Mouse (Mus musculus) MEL (cell line): Measurements from ENCODE around the gene Gm20715. TPM values are rescaled to one million over a fixed set of nuclear protein-coding genes. Genes with fewer than 3 reads are reported as not detected.

Experiments used
- DNase-seq: peaks from one replicate; pipeline ENCODE4 v3.0.0; 2011; ENCODE audit warnings: low read depth, low spot score
- H3K27ac ChIP-seq: 2 replicates; pipeline ENCODE4 v1.5.1; 2012; ENCODE audit warnings: low read depth, mild to moderate bottlenecking, control low read depth, low read length, moderate library complexity; ENCODE audit not compliant: control insufficient read depth
- H3K27me3 ChIP-seq, 2 experiments: fragments of 150-350 bp in 1 of 2; sonication (generic) in 1 of 2; 2 replicates each; pipeline ENCODE4 v1.6.1; 2012; ENCODE audit warnings: low read length in 2 of 2, mild to moderate bottlenecking in 2 of 2, improper control_type of control experiment in 1 of 2, moderate library complexity in 1 of 2; ENCODE audit not compliant: insufficient read depth in 2 of 2, control insufficient read depth in 1 of 2
- H3K36me3 ChIP-seq, 2 experiments: 2 replicates each; pipeline ENCODE4 v1.6.1; 2012 to 2014; ENCODE audit warnings: low read length in 2 of 2, improper control_type of control experiment in 1 of 2, inconsistent platforms in 1 of 2, mild to moderate bottlenecking in 1 of 2; ENCODE audit not compliant: insufficient read depth in 2 of 2, control insufficient read depth in 1 of 2
- H3K4me1 ChIP-seq, 2 experiments: fragments of 150-350 bp in 1 of 2; sonication (generic) in 1 of 2; 2 replicates each; pipeline ENCODE4 v1.6.1; 2012; ENCODE audit warnings: low read length in 2 of 2, improper control_type of control experiment in 1 of 2, mild to moderate bottlenecking in 1 of 2; ENCODE audit not compliant: insufficient read depth in 2 of 2, control insufficient read depth in 1 of 2
- H3K4me3 ChIP-seq, 2 experiments: fragments of 150-350 bp in 1 of 2; sonication (generic) in 1 of 2; 2 replicates each; pipeline ENCODE4 v1.5.1; 2012; ENCODE audit warnings: low read depth in 2 of 2, low read length in 2 of 2, mild to moderate bottlenecking in 2 of 2, moderate library complexity in 2 of 2, control low read depth in 1 of 2, improper control_type of control experiment in 1 of 2; ENCODE audit not compliant: control insufficient read depth in 1 of 2, insufficient read depth in 1 of 2
- H3K79me2 ChIP-seq: 2 replicates; pipeline ENCODE4 v1.6.1; 2012; ENCODE audit warnings: mild to moderate bottlenecking, low read length, moderate library complexity; ENCODE audit not compliant: control insufficient read depth, poor library complexity, insufficient read depth
- H3K9ac ChIP-seq: 2 replicates; pipeline ENCODE4 v1.6.1; 2012; ENCODE audit warnings: low read depth, mild to moderate bottlenecking, control low read depth, low read length, moderate library complexity; ENCODE audit not compliant: control insufficient read depth, poor library complexity, severe bottlenecking
- H3K9me3 ChIP-seq: fragments of 150-350 bp; sonication (generic); replicated peaks from 2 replicates; pipeline ENCODE4 v1.6.1; 2012; ENCODE audit warnings: mild to moderate bottlenecking, low read length, improper control_type of control experiment, moderate library complexity; ENCODE audit not compliant: insufficient read depth
- BHLHE40 ChIP-seq: IDR thresholded peaks from 2 replicates; pipeline ENCODE4 v1.6.1; 2012; ENCODE audit warnings: low read depth, mild to moderate bottlenecking, inconsistent platforms, low read length, improper control_type of control experiment, borderline replicate concordance
- CHD2 ChIP-seq: IDR thresholded peaks from 2 replicates; pipeline ENCODE4 v1.6.1; 2011; ENCODE audit warnings: low read length, improper control_type of control experiment
- CTCF ChIP-seq, 3 experiments: IDR thresholded peaks in 2 of 3; conservative IDR thresholded peaks in 1 of 3; 2 replicates each; pipeline ENCODE4 v1.5.1; 2011 to 2012; ENCODE audit warnings: low read length in 3 of 3, low read depth in 2 of 3, mild to moderate bottlenecking in 2 of 3, improper control_type of control experiment in 1 of 3, inconsistent platforms in 1 of 3, mixed read lengths in 1 of 3, moderate library complexity in 1 of 3; ENCODE audit not compliant: control insufficient read depth in 1 of 3, insufficient read depth in 1 of 3, poor library complexity in 1 of 3, severe bottlenecking in 1 of 3
- ELF1 ChIP-seq: IDR thresholded peaks from 2 replicates; pipeline ENCODE4 v1.6.1; 2014; ENCODE audit warnings: low read depth, mild to moderate bottlenecking, inconsistent platforms, low read length, improper control_type of control experiment, moderate library complexity
- ETS1 ChIP-seq: IDR thresholded peaks from 2 replicates; pipeline ENCODE4 v1.6.1; 2012; ENCODE audit warnings: low read depth, mild to moderate bottlenecking, inconsistent platforms, low read length, improper control_type of control experiment, moderate library complexity
- GABPA ChIP-seq: IDR thresholded peaks from 2 replicates; pipeline ENCODE4 v1.6.1; 2012; ENCODE audit warnings: low read depth, mild to moderate bottlenecking, inconsistent platforms, low read length, improper control_type of control experiment, moderate library complexity
- GATA1 ChIP-seq: IDR thresholded peaks from 2 replicates; pipeline ENCODE4 v1.6.1; 2011; ENCODE audit warnings: low read depth, low read length, improper control_type of control experiment
- HCFC1 ChIP-seq: IDR thresholded peaks from 2 replicates; pipeline ENCODE4 v1.6.1; 2012; ENCODE audit warnings: low read depth, mild to moderate bottlenecking, inconsistent platforms, low read length, improper control_type of control experiment, moderate library complexity
- JUND ChIP-seq: IDR thresholded peaks from 2 replicates; pipeline ENCODE4 v1.6.1; 2011; ENCODE audit warnings: low read depth, mild to moderate bottlenecking, improper control_type of control experiment, low read length
- KAT2A ChIP-seq: conservative IDR thresholded peaks from 2 replicates; pipeline ENCODE4 v1.6.1; 2012; ENCODE audit warnings: low read depth, low read length, improper control_type of control experiment, inconsistent platforms
- MAX ChIP-seq: IDR thresholded peaks from 2 replicates; pipeline ENCODE4 v1.6.1; 2011; ENCODE audit warnings: low read length, improper control_type of control experiment
- MAZ ChIP-seq: IDR thresholded peaks from 2 replicates; pipeline ENCODE4 v1.6.1; 2012; ENCODE audit warnings: low read depth, mild to moderate bottlenecking, inconsistent platforms, low read length, improper control_type of control experiment
- MXI1 ChIP-seq: IDR thresholded peaks from 2 replicates; pipeline ENCODE4 v1.6.1; 2011; ENCODE audit warnings: mild to moderate bottlenecking, low read depth, low read length, improper control_type of control experiment
- NELFE ChIP-seq: IDR thresholded peaks from 2 replicates; pipeline ENCODE4 v1.6.1; 2011; ENCODE audit warnings: low read depth, low read length, improper control_type of control experiment
- NRF1 ChIP-seq: IDR thresholded peaks from 2 replicates; pipeline ENCODE4 v1.6.1; 2014; ENCODE audit warnings: low read depth, mild to moderate bottlenecking, inconsistent platforms, low read length, improper control_type of control experiment, moderate library complexity; ENCODE audit not compliant: poor library complexity, insufficient read depth, severe bottlenecking
- POLR2A ChIP-seq, 2 experiments: IDR thresholded peaks; 2 replicates each; pipeline ENCODE4 v1.6.1; 2011 to 2012; ENCODE audit warnings: low read length in 2 of 2, mild to moderate bottlenecking in 2 of 2, control low read depth in 1 of 2, improper control_type of control experiment in 1 of 2, low read depth in 1 of 2, moderate library complexity in 1 of 2; ENCODE audit not compliant: control insufficient read depth in 1 of 2, insufficient read depth in 1 of 2, poor library complexity in 1 of 2
- RAD21 ChIP-seq: IDR thresholded peaks from 2 replicates; pipeline ENCODE4 v1.6.1; 2011; ENCODE audit warnings: mild to moderate bottlenecking, low read depth, low read length, improper control_type of control experiment
- RCOR1 ChIP-seq: IDR thresholded peaks from 2 replicates; pipeline ENCODE4 v1.6.1; 2012; ENCODE audit warnings: low read depth, mild to moderate bottlenecking, inconsistent platforms, low read length, improper control_type of control experiment
- SIN3A ChIP-seq: IDR thresholded peaks from 2 replicates; pipeline ENCODE4 v1.6.1; 2012; ENCODE audit warnings: low read length, improper control_type of control experiment, inconsistent platforms
- SMC3 ChIP-seq: IDR thresholded peaks from 2 replicates; pipeline ENCODE4 v1.6.1; 2011; ENCODE audit warnings: low read depth, low read length, improper control_type of control experiment
- TCF12 ChIP-seq: IDR thresholded peaks from 2 replicates; pipeline ENCODE4 v1.6.1; 2014; ENCODE audit warnings: low read depth, mild to moderate bottlenecking, inconsistent platforms, low read length, improper control_type of control experiment, moderate library complexity
- UBTF ChIP-seq: IDR thresholded peaks from 2 replicates; pipeline ENCODE4 v1.6.1; 2012; ENCODE audit warnings: low read depth, mild to moderate bottlenecking, inconsistent platforms, low read length, improper control_type of control experiment, moderate library complexity, borderline replicate concordance; ENCODE audit not compliant: insufficient read depth
- USF1 ChIP-seq: IDR thresholded peaks from 2 replicates; pipeline ENCODE4 v1.6.1; 2014; ENCODE audit warnings: low read depth, mild to moderate bottlenecking, inconsistent platforms, low read length, improper control_type of control experiment, moderate library complexity
- USF2 ChIP-seq, 2 experiments: IDR thresholded peaks; 2 replicates each; pipeline ENCODE4 v1.6.1; 2011 to 2012; ENCODE audit warnings: improper control_type of control experiment in 2 of 2, low read length in 2 of 2, borderline replicate concordance in 1 of 2, inconsistent platforms in 1 of 2, low read depth in 1 of 2, mild to moderate bottlenecking in 1 of 2; ENCODE audit not compliant: insufficient read depth in 1 of 2
- ZC3H11A ChIP-seq: IDR thresholded peaks from 2 replicates; pipeline ENCODE4 v1.6.1; 2012; ENCODE audit warnings: low read depth, mild to moderate bottlenecking, inconsistent platforms, low read length, improper control_type of control experiment
- ZMIZ1 ChIP-seq: IDR thresholded peaks from 2 replicates; pipeline ENCODE4 v1.6.1; 2012; ENCODE audit warnings: low read depth, mild to moderate bottlenecking, inconsistent platforms, low read length, improper control_type of control experiment, moderate library complexity
- polyA plus RNA-seq, 2 experiments: library from polyadenylated mRNA; stranded (reverse) in 1 of 2; unstranded in 1 of 2; fragments of >175 nt in 1 of 2; fragments of >200 nt in 1 of 2; gene quantifications; 2 replicates each; pipeline versions ENCODE4 v1.2.1 to v1.2.4; 2012; ENCODE audit warnings: low replicate concordance in 2 of 2, low read depth in 1 of 2; ENCODE audit not compliant: insufficient read length in 2 of 2, insufficient read depth in 1 of 2, missing spikeins in 1 of 2
- total RNA-seq: library from RNA; depleted of rRNA; stranded (reverse); fragments of 300-350 nt; gene quantifications from 2 replicates; pipeline ENCODE4 v1.2.3, GENCODE M21; 2012

The Gm20715 gene
- total and polyA plus RNA-seq, 3 experiments: not detected

DNA sequence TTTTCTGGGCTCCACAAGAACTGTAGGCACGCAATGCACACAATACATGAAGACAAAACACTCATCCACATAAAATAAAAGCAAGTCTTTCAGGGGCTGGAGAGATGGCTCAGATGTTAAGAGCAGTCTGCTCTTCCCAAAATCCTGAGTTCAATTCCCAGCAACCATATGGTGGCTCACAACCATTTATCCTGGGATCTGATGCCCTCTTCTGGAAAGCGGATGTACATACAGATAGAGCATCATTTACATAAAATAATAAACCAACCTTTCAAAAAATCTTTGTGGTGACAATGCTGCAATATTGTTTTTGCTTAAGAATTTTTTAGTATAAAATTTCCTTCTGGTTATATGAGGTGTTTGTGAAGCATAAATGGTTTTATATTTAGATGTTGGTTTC lies 28.6 kb upstream of the Gm20715 start:
- TF ChIP-seq NELFE: no peak
- TF ChIP-seq CTCF (IDR thresholded peaks at IDR 0.05 in 2 of 3, conservative IDR thresholded peaks at IDR 0.05 in 1 of 3; ENCODE audit: control insufficient read depth in 1 of 3, insufficient read depth in 1 of 3, low read depth in 2 of 3, low read length in 3 of 3, poor library complexity in 1 of 3, severe bottlenecking in 1 of 3): peak in 2 of 3 experiments; percentile 9 to 21; a peak in 2 of 6 replicates
- TF ChIP-seq RCOR1: no peak
- TF ChIP-seq GABPA: no peak
- no peak for TF ChIP-seq CHD2
- TF ChIP-seq USF1: no peak
- no peak for TF ChIP-seq POLR2A (IDR thresholded peaks at IDR 0.05; ENCODE audit: control insufficient read depth in 1 of 2, insufficient read depth in 1 of 2, low read depth in 1 of 2, low read length in 2 of 2, poor library complexity in 1 of 2)
- TF ChIP-seq RAD21: no peak
- no peak for TF ChIP-seq ELF1
- no peak for TF ChIP-seq NRF1
- no peak for TF ChIP-seq UBTF
- TF ChIP-seq USF2 (IDR thresholded peaks at IDR 0.05; ENCODE audit: borderline replicate concordance in 1 of 2, insufficient read depth in 1 of 2, low read depth in 1 of 2, low read length in 2 of 2): no peak
- TF ChIP-seq SMC3: peak; percentile 12; the same call in 1 of the 2 replicates
- no peak for TF ChIP-seq ZC3H11A
- no peak for TF ChIP-seq JUND
- TF ChIP-seq BHLHE40: no peak
- TF ChIP-seq, all 39 proteins: peak for 2
- H3K36me3 ChIP-seq: peaks cover 0 to 2% of the 10 kb centered on the region in 2 experiments; a peak in 1 of 4 replicates
- no peak overlapping the region for H3K4me3 ChIP-seq
- no peaks in the 10 kb centered on the region for H3K9me3 ChIP-seq
- no peak overlapping the region for H3K27ac ChIP-seq
- no peaks in the 10 kb centered on the region for H3K79me2 ChIP-seq
- H3K4me1 ChIP-seq: peaks cover 0 to 12% of the 10 kb centered on the region in 2 experiments; a peak in 2 of 4 replicates
- H3K9ac ChIP-seq: no peak overlapping the region
- H3K27me3 ChIP-seq: no peaks in the 10 kb centered on the region
- peak; percentile 19 for DNase-seq

DNA sequence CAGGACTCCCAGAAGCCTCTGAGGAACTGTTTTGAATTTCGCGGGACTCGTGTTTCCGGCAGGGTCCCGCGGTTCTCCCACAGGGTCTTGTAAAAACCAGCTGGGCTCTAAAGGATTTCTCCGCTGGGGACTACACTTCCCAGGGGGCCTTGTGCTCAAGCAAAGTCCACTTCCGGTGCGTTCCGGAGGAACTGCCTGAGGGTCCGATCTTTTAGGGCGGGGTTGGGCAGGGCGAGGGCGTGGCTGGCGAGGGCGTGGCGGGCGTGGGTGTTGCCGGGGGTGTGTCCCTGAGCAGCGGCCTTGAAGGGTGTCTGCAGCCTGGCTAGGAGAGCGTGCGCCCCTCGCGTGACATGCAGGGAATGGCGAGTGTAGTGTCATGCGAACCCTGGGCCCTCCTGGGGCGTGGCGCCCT lies 27.0 kb upstream of the Gm20715 start, which contains the start of gene Zfp28:
Zfp28 (plus strand) TSS at position 252 of the 412 bp plus-strand sequence.
- no peaks in the 10 kb centered on the region for H3K27me3 ChIP-seq
- H3K79me2 ChIP-seq: no peaks in the 10 kb centered on the region
- peaks cover 0 to 2% of the 10 kb centered on the region in 2 experiments; a peak in 1 of 4 replicates for H3K36me3 ChIP-seq
- DNase-seq: peak; percentile 95
- no peaks in the 10 kb centered on the region for H3K9me3 ChIP-seq
- H3K4me3 ChIP-seq: peak within 1 kb of the TSS; percentile 59 to 68
- no peak within 1 kb of the TSS for H3K27ac ChIP-seq
- H3K4me1 ChIP-seq: peaks cover 0 to 12% of the 10 kb centered on the region in 2 experiments; a peak in 2 of 4 replicates
- peak within 1 kb of the TSS; percentile 68 for H3K9ac ChIP-seq
- TF ChIP-seq KAT2A (peak; percentile 87), USF1 (no peak), BHLHE40 (peak; percentile 33; the same call in 1 of the 2 replicates), RAD21 (no peak), HCFC1 (peak; percentile 99), MAX (peak; percentile 74), MXI1 (peak; percentile 95), NELFE (no peak), CTCF (IDR thresholded peaks at IDR 0.05 in 2 of 3, conservative IDR thresholded peaks at IDR 0.05 in 1 of 3; ENCODE audit: control insufficient read depth in 1 of 3, insufficient read depth in 1 of 3, low read depth in 2 of 3, low read length in 3 of 3, poor library complexity in 1 of 3, severe bottlenecking in 1 of 3) (0 out of 6 replicates have a peak, but pooled peaks of 1 of the 3 experiments have one; percentile 12), ETS1 (peak; percentile 49; the same call in 1 of the 2 replicates), ZMIZ1 (no peak), NRF1 (peak; percentile 48; the same call in 1 of the 2 replicates), MAZ (peak; percentile 47; the same call in 1 of the 2 replicates), SMC3 (no peak), SIN3A (peak; percentile 85), TCF12 (0 out of 2 replicates have a peak, but pooled peaks have one; percentile 21), POLR2A (IDR thresholded peaks at IDR 0.05; ENCODE audit: control insufficient read depth in 1 of 2, insufficient read depth in 1 of 2, low read depth in 1 of 2, low read length in 2 of 2, poor library complexity in 1 of 2) (no peak; a peak in 1 of 4 replicates), GATA1 (no peak), ELF1 (peak; percentile 81)
- TF ChIP-seq, all 39 proteins: peak for 12
